In the genomic region with DNA sequence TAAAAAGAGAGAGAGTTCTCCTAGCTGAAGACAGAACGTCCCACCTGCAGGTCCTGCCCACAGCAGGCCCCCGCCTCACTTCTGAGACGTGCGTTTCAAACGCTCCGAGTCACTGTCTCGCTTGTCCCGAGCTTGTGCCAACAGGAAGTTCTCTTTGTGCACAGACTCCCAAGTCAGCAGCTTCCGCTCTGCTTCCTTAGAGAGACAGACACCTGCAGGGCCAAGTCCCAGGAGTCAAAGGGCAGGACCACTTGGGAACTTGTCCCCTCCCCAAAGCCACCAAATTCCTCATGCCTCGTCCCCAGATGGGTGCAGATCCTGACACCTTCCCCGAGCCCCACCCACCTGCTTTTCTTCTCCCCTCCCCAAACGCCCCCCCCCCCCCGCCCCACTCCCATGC, we compare ENCODE assay signal across 10 mouse cellular contexts. TPM values are rescaled to one million over a fixed set of nuclear protein-coding genes. Genes with fewer than 3 reads are reported as not detected.
A peak's percentile ranks its signal among the peaks of the same experiment; 100 is the strongest.
DNase-seq lines count a peak whose midpoint lies in the region; ATAC-seq lines count a peak whose summit lies in the region.
"Had no signal": no experiment of that assay in that cellular context is flagged by ENCODE, and none has a peak within 500 bp of the region (broad histone marks: within the 10 kb centered on the region; RNA-seq: fewer than 3 reads in every experiment).

No protein-coding gene starts in this region.

- DNase-seq in heart, postnatal 25 days (ENCODE audit: low spot score), result no peak
- DNase-seq in R1 (ENCODE audit: low read depth, low spot score), result peak; percentile 71
- peak; percentile 27 for DNase-seq in midbrain, embryonic 14.5 days
- DNase-seq in right cerebral cortex, postnatal 25 days, result no peak
- DNase-seq in right cerebral cortex, adult 2 months (ENCODE audit: low spot score in 2 of 2), result no peak

- peaks cover 54% of the 10 kb centered on the region for H3K36me3 ChIP-seq in heart, embryonic 13.5 days
- no peaks in the 10 kb centered on the region for H3K36me3 ChIP-seq in hindbrain, embryonic 12.5 days
- no peaks in the 10 kb centered on the region for H3K36me3 ChIP-seq in midbrain, embryonic 14.5 days (ENCODE audit: control insufficient read depth, insufficient read depth, low read length)

- no peak overlapping the region for H3K4me3 ChIP-seq in heart, embryonic 13.5 days
- H3K4me3 ChIP-seq in hindbrain, embryonic 12.5 days, result peak overlapping the region; percentile 23
- peak overlapping the region; percentile 21; the same call in 1 of the 2 replicates for H3K4me3 ChIP-seq in midbrain, embryonic 14.5 days (replicated peaks; ENCODE audit: low read depth, low read length)

- no peaks in the 10 kb centered on the region for H3K9me3 ChIP-seq in heart, embryonic 13.5 days
- H3K9me3 ChIP-seq in hindbrain, embryonic 12.5 days (replicated peaks), result no peaks in the 10 kb centered on the region
- no peaks in the 10 kb centered on the region for H3K9me3 ChIP-seq in midbrain, embryonic 14.5 days (ENCODE audit: control insufficient read depth, low read length)

- H3K4me1 ChIP-seq in heart, embryonic 13.5 days, result peaks cover 13% of the 10 kb centered on the region
- peaks cover 14% of the 10 kb centered on the region; the same call in 1 of the 2 replicates for H3K4me1 ChIP-seq in hindbrain, embryonic 12.5 days
- peaks cover 14% of the 10 kb centered on the region for H3K4me1 ChIP-seq in midbrain, embryonic 14.5 days (ENCODE audit: control insufficient read depth, insufficient read depth, low read length)

- H3K4me2 ChIP-seq in heart, embryonic 13.5 days, result peak overlapping the region; percentile 20; the same call in 1 of the 2 replicates
- H3K4me2 ChIP-seq in hindbrain, embryonic 12.5 days (replicated peaks), result peak overlapping the region; percentile 53
- H3K4me2 ChIP-seq in midbrain, embryonic 14.5 days (ENCODE audit: low read length), result peak overlapping the region; percentile 51

- H3K9ac ChIP-seq in heart, embryonic 13.5 days, result no peak overlapping the region
- H3K9ac ChIP-seq in hindbrain, embryonic 12.5 days, result peak overlapping the region; percentile 46; the same call in 1 of the 2 replicates
- no peak overlapping the region; the same call in 1 of the 2 replicates for H3K9ac ChIP-seq in midbrain, embryonic 14.5 days (replicated peaks; ENCODE audit: low read length)

- no peaks in the 10 kb centered on the region for H3K27me3 ChIP-seq in heart, embryonic 13.5 days (replicated peaks)
- 0 out of 2 replicates have a peak, but pooled peaks cover 4% of the 10 kb centered on the region for H3K27me3 ChIP-seq in hindbrain, embryonic 12.5 days
- no peaks in the 10 kb centered on the region for H3K27me3 ChIP-seq in midbrain, embryonic 14.5 days (ENCODE audit: control insufficient read depth, insufficient read depth, low read length)
- H3K27me3 ChIP-seq: CH12.LX had no signal

- H3K27ac ChIP-seq in heart, embryonic 13.5 days (replicated peaks), result no peak overlapping the region
- H3K27ac ChIP-seq in hindbrain, embryonic 12.5 days, result no peak overlapping the region
- no peak overlapping the region for H3K27ac ChIP-seq in midbrain, embryonic 14.5 days (replicated peaks; ENCODE audit: low read depth, low read length)

- intact Hi-C loops in heart, postnatal 25 days (cut with DNase I), result loop anchor here (2.0 to 10.0 kb wide), 2 partner anchors 36 to 230 kb away; no protein-coding TSS in a partner anchor

- 38% methylated on average over 11 of the region's 13 CpGs for WGBS in heart, embryonic 13.5 days
- 18% methylated on average over 11 of the region's 13 CpGs for WGBS in hindbrain, embryonic 12.5 days
- WGBS in midbrain, embryonic 14.5 days, result 17% methylated on average over 12 of the region's 13 CpGs

- ATAC-seq in heart, embryonic 13.5 days (ENCODE audit: extremely low read depth, insufficient number of reproducible peaks, low FRiP score, low TSS enrichment), result no peak
- ATAC-seq in hindbrain, embryonic 12.5 days (ENCODE audit: low FRiP score), result 0 out of 2 replicates have a peak, but pooled peaks have one; percentile 33
- peak; percentile 16; the same call in 1 of the 2 replicates for ATAC-seq in midbrain, embryonic 14.5 days (ENCODE audit: low FRiP score, low TSS enrichment)
- ATAC-seq in monocyte, adult 5-6 weeks (replicated peaks; ENCODE audit: insufficient number of reproducible peaks, low FRiP score, low TSS enrichment, poor library complexity, severe bottlenecking), result no peak

RNA-seq across cellular contexts. Expression of a gene that starts 27.6 kb away (rescaled TPM):
- not detected in 2 replicates for polyA plus RNA-seq in heart, embryonic 13.5 days (2015; fragmentation: Nextera tagmentation; extraction: Ambion mirVana)
- not detected for total RNA-seq in heart, postnatal 25 days (2021)
- polyA plus RNA-seq in hindbrain, embryonic 12.5 days (2016; fragmentation: Nextera tagmentation; extraction: Ambion mirVana), result not detected in 2 replicates
- polyA plus RNA-seq in midbrain, embryonic 14.5 days (2014; fragmentation: Nextera tagmentation; extraction: Ambion mirVana), result not detected in 2 replicates
- total RNA-seq in monocyte, adult 5-6 weeks (2017), result not detected in 3 replicates
- total RNA-seq: CH12.LX; heart, postnatal 10 days had no signal

RNA-seq across cellular contexts. Expression of a gene that starts 28.7 kb away (rescaled TPM):
- polyA plus RNA-seq in heart, embryonic 13.5 days (2015; fragmentation: Nextera tagmentation; extraction: Ambion mirVana), result 12.7 and 13.5 TPM in 2 replicates
- 10 to 100 TPM; 23.5 to 25.0 TPM for total RNA-seq in heart, postnatal 25 days (2021)
- polyA plus RNA-seq in hindbrain, embryonic 12.5 days (2016; fragmentation: Nextera tagmentation; extraction: Ambion mirVana), result 11.5 and 14.7 TPM in 2 replicates
- polyA plus RNA-seq in midbrain, embryonic 14.5 days (2014; fragmentation: Nextera tagmentation; extraction: Ambion mirVana), result 8.4 and 9.5 TPM in 2 replicates
- total RNA-seq in monocyte, adult 5-6 weeks (2017), result 9.7 to 15.3 TPM (median 10.4 TPM) in 3 replicates

RNA-seq across cellular contexts. Expression of a gene that starts 30.2 kb away (rescaled TPM):
- polyA plus RNA-seq in heart, embryonic 13.5 days (2015; fragmentation: Nextera tagmentation; extraction: Ambion mirVana), result 24.2 and 27.7 TPM in 2 replicates
- 100 to 1,000 TPM; 773 to 825 TPM for total RNA-seq in heart, postnatal 25 days (2021)
- polyA plus RNA-seq in hindbrain, embryonic 12.5 days (2016; fragmentation: Nextera tagmentation; extraction: Ambion mirVana), result 0.65 and 0.68 TPM in 2 replicates
- not detected in 2 replicates for polyA plus RNA-seq in midbrain, embryonic 14.5 days (2014; fragmentation: Nextera tagmentation; extraction: Ambion mirVana)
- not detected in 3 replicates for total RNA-seq in monocyte, adult 5-6 weeks (2017)

Comparison
In these comparisons a context has a peak if more than half of its experiments do, and no peak if none do; other contexts are left out.
1. ATAC-seq: peak in hindbrain, embryonic 12.5 days (single experiment) and midbrain, embryonic 14.5 days (single experiment); none in heart, embryonic 13.5 days (single experiment) and monocyte, adult 5-6 weeks (single experiment).
2. DNase-seq: peak in R1 (single experiment) and midbrain, embryonic 14.5 days (single experiment); none in heart, postnatal 25 days (single experiment), right cerebral cortex, postnatal 25 days (single experiment) and right cerebral cortex, adult 2 months (0 of 2).
3. RNA of a gene that starts 30.2 kb away (polyA plus RNA-seq): 24.2 to 27.7 TPM in heart, embryonic 13.5 days; 0.65 to 0.68 TPM in hindbrain, embryonic 12.5 days and not detected in midbrain, embryonic 14.5 days; every median in the first group is over 10 times any median in the second.
4. Peak in every context shown above with its lines, with median percentiles within 50 percentile points of each other: H3K4me2 ChIP-seq.